In the genomic region with DNA sequence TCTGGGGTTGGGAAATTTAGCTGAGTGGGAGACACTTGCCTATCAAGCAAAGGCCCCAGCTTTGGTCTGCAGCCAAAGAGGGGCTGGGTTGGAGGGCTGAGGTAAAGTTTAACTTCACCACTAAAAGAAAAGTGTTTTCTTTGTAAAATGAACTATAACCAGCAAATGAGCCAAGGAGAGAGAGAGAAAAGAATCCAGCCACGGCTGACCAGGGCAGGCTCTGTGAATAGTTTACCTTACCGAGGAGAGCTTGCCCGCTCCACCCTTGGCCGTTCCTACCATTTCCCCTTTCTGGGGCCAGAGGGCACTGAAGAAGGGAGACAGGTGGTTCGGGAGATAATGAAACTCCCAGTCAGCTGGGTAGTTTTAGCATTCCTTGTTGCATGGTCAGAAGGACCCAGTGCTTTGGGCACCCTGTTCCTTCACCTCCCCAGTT, we compare ENCODE assay signal across 10 mouse cellular contexts.
DNase-seq lines count a peak whose midpoint lies in the region; ATAC-seq lines count a peak whose summit lies in the region.
"Had no signal": no experiment of that assay in that cellular context is flagged by ENCODE, and none has a peak within 500 bp of the region (broad histone marks: within the 10 kb centered on the region; RNA-seq: fewer than 3 reads in every experiment).

No protein-coding gene starts in this region.

- no peak for ATAC-seq in heart, embryonic 15.5 days (replicated peaks; ENCODE audit: insufficient number of reproducible peaks, insufficient read depth, low FRiP score, low read depth)
- ATAC-seq in liver, embryonic 11.5 days (replicated peaks; ENCODE audit: low FRiP score): peak; percentile 82

- WGBS in heart, embryonic 15.5 days: 29% methylated on average over 5 of the region's 5 CpGs
- whole genome bisulfite sequencing in liver, embryonic 11.5 days: 20% methylated on average over 5 of the region's 5 CpGs

- H3K27ac ChIP-seq in heart, embryonic 15.5 days: peak overlapping the region; percentile 94
- H3K27ac ChIP-seq in liver, embryonic 11.5 days (ENCODE audit: low read depth, low read length): peak overlapping the region; percentile 90
- H3K27ac ChIP-seq: limb, embryonic 13.5 days had no signal

- H3K4me2 ChIP-seq in heart, embryonic 15.5 days: peak overlapping the region; percentile 40
- peak overlapping the region; percentile 62 for H3K4me2 ChIP-seq in liver, embryonic 11.5 days
- H3K4me2 ChIP-seq: limb, embryonic 13.5 days had no signal

- no peaks in the 10 kb centered on the region for H3K9me3 ChIP-seq in heart, embryonic 15.5 days (replicated peaks)
- H3K9me3 ChIP-seq in liver, embryonic 11.5 days (ENCODE audit: control insufficient read depth, low read length): no peaks in the 10 kb centered on the region
- H3K9me3 ChIP-seq: limb, embryonic 13.5 days had no signal

- no peak overlapping the region for H3K4me3 ChIP-seq in heart, embryonic 15.5 days
- peak overlapping the region; percentile 16; the same call in 1 of the 2 replicates for H3K4me3 ChIP-seq in liver, embryonic 11.5 days (ENCODE audit: low read depth, low read length)
- H3K4me3 ChIP-seq: limb, embryonic 13.5 days had no signal

- peak overlapping the region; percentile 10; the same call in 1 of the 2 replicates for H3K9ac ChIP-seq in heart, embryonic 15.5 days
- peak overlapping the region; percentile 42 for H3K9ac ChIP-seq in liver, embryonic 11.5 days (ENCODE audit: low read depth, low read length)
- H3K9ac ChIP-seq: limb, embryonic 13.5 days had no signal

- no peaks in the 10 kb centered on the region for H3K36me3 ChIP-seq in heart, embryonic 15.5 days
- no peaks in the 10 kb centered on the region for H3K36me3 ChIP-seq in liver, embryonic 11.5 days (ENCODE audit: control insufficient read depth, insufficient read depth, low read length)
- H3K36me3 ChIP-seq: limb, embryonic 13.5 days had no signal

- peak; percentile 27 for DNase-seq in adrenal gland, adult 2 months
- no peak for DNase-seq in adrenal gland, postnatal 4 days (ENCODE audit: low spot score in 2 of 2)
- no peak for DNase-seq in liver, embryonic 11.5 days (ENCODE audit: low spot score)
- peak; percentile 44 to 45 for DNase-seq in spleen, postnatal 14 days (ENCODE audit: low spot score in 2 of 2)
- DNase-seq in right cerebral cortex, postnatal 36 days (ENCODE audit: low spot score in 2 of 2): no peak
- no peak for DNase-seq in thymus, adult 18-20 months
- DNase-seq in adrenal gland, postnatal 36 days: no peak
- DNase-seq: thymus, adult 2 months had no signal

- peaks cover 59% of the 10 kb centered on the region for H3K4me1 ChIP-seq in heart, embryonic 15.5 days (replicated peaks)
- H3K4me1 ChIP-seq in liver, embryonic 11.5 days (replicated peaks; ENCODE audit: control insufficient read depth, insufficient read depth, low read length): peaks cover 50% of the 10 kb centered on the region

- no peaks in the 10 kb centered on the region for H3K27me3 ChIP-seq in heart, embryonic 15.5 days
- no peaks in the 10 kb centered on the region for H3K27me3 ChIP-seq in liver, embryonic 11.5 days (replicated peaks; ENCODE audit: control insufficient read depth, insufficient read depth, low read length)
- H3K27me3 ChIP-seq: limb, embryonic 13.5 days had no signal

Comparison
In these comparisons a context has a peak if more than half of its experiments do, and no peak if none do; other contexts are left out.
1. DNase-seq: peak in adrenal gland, adult 2 months (single experiment) and spleen, postnatal 14 days (2 of 2); none in adrenal gland, postnatal 4 days (0 of 2), liver, embryonic 11.5 days (single experiment), right cerebral cortex, postnatal 36 days (0 of 2), thymus, adult 18-20 months (0 of 2) and adrenal gland, postnatal 36 days (0 of 2).